Mouse (Mus musculus): ENCODE data around the gene Utp3.
"Not testable (repeated sequence)": the region's sequence is repeated elsewhere in the genome, so short reads cannot be mapped to it uniquely, and the experiment has no call there.

Utp3 gene

DNA sequence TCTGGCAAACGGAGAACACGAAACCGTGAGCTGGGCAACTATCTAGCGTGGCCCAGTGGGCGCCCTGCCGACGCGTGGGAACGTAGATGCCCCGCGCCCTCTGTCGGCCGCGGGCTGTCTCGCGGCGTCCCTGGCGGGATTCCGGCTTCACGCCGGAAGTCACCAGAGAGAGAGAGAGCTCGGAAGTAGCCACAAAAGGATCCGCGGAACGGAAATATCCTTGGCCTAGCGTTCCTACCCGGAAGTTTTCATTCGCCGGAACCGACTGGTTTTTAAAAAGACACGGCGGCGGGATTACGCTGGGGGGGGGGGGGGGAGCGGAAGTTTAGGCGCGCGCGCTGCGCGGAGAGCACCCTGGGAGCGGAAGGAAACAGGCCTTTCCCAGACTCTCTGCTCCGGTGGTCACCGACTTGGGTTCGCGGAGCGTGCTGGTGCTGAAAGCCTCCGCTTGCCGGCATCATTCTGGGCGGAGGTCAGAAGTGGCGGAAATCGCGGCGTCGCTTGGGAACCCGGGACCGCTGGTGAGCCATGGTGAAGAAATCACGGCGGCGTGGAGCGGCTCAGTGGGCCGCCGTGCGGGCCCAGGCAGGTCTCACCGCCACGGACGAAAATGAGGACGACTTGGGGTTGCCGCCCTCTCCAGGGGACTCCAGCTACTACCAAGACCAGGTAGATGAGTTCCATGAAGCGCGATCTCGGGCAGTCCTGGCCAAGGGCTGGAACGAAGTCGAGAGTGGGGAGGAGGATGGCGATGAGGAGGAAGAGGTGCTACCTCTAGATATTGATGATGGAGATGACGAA is at the start of gene Utp3:
Gene Utp3, plus strand, starts transcription at position 377 of the 801 bp plus-strand sequence.
- CTCF ChIA-PET, result no interaction called here

DNA sequence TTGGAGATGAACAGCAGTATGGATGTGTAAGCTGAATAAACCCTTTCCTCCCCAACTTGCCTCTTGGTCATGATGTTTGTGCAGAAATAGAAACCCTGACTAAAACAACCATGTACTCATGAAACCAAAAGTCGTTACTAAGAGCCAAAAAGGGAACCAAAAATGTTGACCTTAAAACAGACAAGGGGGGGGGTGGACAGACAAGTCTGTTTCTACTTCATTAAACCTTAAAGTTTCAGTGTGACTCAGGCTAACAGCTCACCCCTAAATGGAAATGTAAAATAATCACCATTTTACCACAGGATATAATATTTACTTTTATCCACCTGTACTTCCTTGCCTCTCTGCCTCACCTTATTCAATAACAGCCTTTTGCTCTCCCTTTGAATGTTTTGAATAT is 45.7 kb upstream of the Utp3 start:
- CTCF ChIA-PET, result interaction anchor here (0.7 kb wide), 1 partner anchor 64 kb away, joined by 6 read pairs; no protein-coding TSS in a partner anchor

DNA sequence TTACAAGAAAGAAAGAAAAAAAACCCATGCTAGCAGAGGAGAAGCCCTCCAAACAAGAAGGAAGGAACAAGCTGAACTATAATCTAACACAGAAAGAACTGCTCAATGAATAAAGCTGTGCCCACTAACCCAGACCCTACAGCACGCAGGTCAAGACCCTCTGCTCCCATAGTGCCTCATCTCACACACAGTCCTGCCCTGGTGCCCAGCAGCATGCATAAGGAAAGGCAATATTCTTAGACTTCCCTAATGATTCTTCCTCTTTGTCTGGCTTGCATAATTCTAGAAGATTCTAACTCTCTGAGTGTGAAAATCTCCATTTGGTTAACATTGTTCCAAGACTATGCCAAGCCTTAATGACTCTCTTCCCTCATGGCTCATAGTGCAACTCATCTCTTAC is 45.3 kb upstream of the Utp3 start:
- CTCF ChIA-PET, result interaction anchor here (0.7 kb wide), 1 partner anchor 64 kb away, joined by 6 read pairs; no protein-coding TSS in a partner anchor

DNA sequence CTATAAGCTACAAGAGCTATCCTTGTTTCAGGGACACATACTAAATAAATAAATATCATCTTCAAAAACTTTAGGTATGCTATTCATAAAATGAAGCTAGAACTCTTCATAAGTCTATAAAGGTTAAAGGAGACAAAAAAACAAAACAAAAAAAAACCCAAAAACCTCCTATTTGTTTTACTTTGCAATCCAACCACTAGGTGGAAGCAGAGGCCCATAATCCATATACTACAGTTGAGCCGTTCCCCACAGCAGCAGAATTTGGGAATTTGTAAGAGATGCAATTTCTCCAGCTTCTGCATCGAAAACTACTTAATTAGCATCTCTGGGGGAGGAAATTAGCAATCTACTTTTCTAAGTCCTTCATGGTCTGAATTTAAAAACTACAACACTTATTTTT is 35.0 kb upstream of the Utp3 start:
- CTCF ChIA-PET, result no interaction called here

DNA sequence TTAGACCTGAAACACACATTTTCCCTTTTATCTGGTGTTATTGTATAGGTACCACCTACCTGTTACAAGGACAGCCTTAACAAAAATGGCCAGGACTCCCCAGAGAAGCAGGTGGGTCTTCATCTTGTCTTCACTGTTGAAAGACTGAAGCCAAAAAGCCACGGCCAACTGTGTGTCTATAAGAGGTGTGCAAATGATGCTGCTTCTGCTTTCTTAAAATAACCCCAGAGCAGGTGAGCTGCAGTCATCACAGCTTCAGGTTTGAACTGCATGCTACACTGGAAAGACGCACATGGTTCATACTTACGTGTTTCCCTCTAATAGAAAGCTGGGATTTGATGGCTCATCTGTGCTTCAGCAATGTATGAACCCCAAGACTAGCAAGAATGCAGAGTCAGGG is 26.6 kb upstream of the Utp3 start, which contains the start of gene Jchain:
Gene Jchain, minus strand, starts transcription at position 235 of the 400 bp plus-strand sequence.
- CTCF ChIA-PET, result no interaction called here

DNA sequence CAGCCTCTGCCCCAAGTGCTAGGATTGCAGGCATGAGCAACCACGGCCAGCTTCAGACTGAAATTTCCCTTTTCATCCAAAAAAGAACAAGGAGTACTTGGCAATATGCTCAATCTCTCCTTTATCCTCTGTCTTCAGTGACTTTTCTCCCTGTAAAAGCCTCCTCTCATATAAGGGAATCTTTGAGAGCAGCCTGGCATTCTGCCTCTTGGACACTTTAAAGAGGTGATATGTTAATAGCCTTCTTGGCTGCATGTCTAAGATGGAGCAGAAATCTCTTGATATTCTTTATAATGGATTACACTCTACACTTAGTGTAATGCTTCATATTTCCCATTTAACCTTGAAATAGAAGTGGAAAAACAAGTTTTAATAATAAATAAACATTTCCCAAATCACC is 23.4 kb upstream of the Utp3 start:
- CTCF ChIA-PET, result no interaction called here

DNA sequence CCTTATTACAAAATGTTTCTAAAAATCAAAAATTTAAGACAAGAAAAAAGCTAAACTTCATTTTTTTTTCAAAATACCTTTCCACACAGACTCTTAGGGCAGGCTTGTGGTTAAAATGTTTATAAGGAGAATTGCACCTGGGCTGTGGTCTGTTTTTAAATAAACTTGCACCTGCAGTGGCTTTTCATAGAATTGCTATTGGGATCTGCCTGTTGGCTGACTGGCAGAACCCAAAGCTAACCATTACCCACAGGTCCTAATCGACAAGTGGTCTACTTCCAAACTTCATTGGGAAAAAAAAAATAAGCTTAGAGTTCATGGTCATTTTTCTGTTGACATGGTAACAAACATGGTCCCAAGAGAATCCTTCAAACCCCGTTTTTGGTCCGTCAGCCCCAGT is 19.6 kb upstream of the Utp3 start:
- CTCF ChIA-PET, result interaction anchor here (0.5 kb wide), 1 partner anchor 216 kb away, joined by 3 read pairs; no protein-coding TSS in a partner anchor

DNA sequence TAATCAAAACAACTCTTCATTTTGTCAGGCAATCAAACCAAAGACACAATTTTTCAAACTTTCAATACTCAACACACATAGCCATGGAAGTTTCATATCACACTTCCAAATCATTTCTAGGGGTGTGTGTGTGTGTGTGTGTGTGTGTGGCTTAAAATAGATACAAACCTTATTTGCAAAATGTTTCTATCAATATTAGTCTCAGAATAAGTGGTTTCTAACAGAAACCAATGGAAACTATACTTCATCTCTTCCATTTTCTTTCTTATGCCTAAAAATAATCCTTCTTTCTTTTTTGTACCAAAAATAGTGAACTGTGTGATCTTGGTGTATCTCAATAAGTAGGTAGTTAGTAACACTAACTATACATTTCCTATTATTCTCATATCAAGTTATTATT is 13.4 kb upstream of the Utp3 start:
- CTCF ChIA-PET, result no interaction called here

DNA sequence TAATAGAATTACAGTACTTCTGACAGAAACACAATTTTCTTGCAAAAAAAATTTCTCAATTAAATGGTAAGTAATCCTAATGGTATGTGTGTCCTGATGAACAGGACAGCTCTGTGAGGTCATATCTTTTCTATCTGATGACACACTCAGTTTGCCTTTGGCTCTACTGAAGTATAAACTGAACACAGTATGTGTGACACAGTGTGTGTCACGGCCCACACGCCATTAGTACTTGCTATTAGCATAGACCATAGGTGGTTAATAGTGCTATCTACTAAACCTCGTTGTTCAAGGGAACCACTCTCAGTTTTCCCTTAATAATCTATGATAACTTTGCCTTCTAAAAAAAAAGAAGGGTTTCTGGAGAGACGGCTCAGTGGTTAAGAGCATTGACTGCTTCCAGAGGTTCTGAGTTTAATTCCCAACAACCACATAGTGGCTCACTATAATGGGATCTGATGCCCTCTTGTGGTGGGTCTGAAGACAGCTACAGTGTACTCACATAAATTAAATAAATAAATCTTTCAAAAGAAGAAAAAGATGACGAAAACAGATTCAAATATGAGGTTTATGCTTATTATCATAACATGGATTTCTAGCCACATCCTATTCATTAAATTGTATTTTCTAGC is 11.5 kb upstream of the Utp3 start:
- CTCF ChIA-PET, result no interaction called here

DNA sequence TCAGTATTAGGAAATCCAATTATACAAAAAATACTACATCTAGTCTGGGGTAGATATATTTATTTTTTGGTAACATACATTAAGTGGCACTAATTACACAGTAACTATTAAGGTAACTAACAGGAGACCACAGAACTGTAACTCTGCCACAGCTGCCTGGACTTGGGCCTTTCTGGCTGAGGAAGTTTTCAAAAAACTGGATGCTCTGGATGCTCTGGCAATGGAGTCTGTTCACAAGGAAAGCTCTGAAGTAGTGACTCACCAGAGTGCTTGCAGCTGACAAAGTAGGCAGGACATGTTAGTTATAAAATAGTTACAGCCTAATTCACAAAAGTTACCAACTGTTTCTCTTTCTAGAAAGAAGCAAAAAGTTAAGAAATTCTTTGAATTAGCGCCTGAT is 9.9 kb upstream of the Utp3 start:
- CTCF ChIA-PET, result not testable (repeated sequence)

DNA sequence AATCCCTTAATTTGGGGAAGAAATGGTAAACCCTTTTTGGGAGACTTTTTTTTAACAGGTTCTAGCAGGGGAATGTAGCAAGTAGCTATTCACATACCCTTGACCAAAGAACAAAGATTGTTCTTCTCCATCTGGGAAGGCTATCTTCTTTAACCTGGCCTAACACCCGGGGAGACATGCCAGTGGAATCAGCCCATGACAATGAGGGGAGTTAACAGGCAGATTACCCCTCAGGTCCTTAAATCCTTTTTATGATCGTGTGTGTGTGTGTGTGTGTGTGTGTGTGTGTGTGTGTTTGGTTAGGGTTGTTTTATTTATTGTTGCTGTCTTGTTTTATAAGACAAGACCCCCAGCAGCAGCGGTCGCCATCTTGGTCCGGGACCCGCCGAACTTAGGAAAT is 8.7 kb upstream of the Utp3 start:
- CTCF ChIA-PET, result no interaction called here

DNA sequence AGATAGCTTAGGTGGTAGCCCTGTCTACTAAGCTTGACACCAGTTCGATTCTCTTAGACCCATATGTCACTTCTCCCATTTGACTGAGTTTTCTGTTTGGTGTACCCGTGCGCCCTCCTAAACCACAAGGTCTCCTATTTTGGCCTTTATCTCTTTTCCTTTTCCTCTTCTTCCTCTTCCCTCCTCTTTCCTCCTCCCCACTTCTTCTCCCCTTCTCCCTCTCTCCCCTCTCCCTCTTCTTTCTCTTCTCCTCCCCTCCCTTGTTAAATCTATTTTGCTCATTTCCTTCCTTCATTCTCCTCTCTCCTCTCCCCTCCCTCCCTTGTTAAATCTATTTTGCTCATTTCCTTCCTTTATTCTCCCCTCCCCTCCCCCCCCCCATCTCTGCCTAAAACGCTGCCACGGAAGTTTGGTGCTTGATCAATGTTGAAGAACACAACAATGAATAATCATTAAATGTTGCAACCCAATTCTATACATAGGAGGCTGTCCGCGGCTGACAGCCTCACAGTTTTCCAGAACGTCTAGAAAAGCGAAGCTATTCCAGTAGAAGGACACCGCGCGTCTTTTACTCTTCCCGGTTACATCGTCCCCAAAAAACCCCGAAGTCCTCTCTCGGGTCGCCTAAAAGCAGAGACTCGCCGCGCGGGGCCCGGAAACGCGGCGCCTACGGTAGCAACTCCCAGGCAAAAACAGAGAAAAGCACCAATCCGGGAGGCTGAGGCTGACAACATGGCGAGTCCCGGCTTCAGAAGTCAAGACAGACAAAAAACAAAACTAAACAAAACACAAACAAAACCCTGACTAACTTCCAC is 784 bp upstream of the Utp3 start:
- CTCF ChIA-PET, result no interaction called here

DNA sequence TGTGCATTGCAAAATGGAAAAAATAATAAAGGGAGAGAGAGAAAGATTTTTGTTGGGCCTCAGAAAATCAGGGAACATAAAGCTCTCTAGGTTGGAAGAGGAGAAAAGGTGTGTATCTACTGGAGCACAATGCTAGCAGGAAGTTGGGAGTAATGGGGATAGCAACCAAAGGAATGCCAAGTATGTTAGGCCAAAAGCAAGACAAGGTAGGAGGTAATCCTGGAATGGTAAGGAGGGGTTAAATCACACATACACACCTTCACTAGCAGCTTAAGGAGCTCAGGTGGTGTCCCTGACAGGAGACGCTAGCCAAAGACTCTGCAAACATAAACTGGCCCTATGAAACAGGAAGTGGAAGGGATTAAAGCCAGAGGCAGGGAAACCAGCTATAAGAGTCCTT is 4.7 kb downstream of the Utp3 start:
- CTCF ChIA-PET, result no interaction called here

DNA sequence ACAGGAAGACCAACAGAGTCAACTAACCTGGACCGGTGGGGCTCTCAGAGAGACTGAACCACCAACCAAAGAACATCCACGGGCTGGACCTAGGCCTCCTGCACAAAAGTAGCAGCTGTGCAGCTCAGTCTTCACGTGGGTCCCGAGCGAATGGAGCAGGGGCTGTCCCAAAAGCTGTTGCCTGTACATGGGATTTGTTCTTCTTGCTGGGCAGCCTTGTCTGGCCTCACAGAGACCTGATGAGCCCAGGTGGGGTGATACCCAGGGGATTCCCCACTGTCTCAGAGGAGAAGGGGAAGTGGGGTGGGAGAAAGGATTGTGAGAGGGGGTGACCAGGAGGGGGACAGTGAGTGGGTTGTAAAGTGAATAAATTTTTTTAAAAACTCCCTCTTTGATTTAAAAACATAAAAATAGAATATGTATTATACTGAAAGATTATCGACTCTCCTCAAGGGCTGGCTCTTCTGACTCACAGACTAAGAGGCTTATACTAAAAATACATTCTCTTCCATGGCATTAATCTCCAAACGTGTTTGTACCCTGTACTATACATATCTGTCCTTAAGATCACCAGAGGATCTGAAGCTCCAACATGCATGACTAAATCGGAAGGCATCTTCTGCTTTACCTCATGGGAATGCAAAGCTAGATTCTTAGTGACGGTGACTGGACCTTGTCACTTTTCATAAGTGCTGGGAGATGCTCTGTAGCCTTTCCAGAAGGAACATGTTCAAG is 7.0 kb downstream of the Utp3 start:
- CTCF ChIA-PET, result interaction anchor here (0.6 kb wide), 1 partner anchor 1628 kb away, joined by 9 read pairs; no protein-coding TSS in a partner anchor

DNA sequence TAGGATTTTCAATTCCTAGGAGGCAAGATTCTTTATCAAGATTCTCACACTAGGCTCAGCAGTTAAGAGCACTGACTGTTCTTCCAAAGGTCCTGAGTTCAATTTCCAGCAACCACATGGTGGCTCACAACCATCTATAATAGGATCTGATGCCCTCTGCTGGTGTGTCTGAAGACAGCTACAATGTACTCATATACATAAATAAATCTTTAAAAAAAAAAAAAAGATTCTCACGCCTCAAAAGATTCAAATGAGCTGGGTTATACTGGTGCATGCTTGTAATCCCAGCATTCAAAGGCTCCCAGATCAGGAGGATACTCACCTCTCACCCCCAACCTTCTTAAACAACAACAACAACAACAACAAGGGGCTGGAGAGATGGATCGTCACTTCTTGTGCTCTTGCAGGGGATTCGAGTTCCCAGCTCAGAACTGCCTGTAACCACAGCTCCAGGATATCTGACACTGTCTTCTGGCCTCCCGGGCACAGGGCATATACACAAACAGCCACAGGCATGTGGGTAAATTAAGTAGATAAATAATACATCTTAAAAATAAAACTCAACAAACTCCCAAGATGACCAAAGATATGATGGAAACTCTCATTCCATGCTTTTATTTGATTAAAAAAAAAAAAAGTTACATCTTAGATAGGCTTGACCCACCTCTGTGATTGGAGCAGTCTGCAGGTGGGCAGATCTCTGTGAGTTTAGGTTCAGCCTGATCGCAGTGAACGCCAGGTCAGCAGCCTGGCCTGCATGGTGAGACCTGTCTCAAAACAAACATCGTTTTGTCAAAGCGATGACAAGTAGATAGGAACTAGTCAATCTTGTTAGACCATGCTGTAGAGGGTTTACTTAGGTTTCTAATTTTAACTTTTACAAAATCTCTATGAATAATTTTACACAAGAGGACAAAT is 8.9 kb downstream of the Utp3 start:
- CTCF ChIA-PET, result no interaction called here

DNA sequence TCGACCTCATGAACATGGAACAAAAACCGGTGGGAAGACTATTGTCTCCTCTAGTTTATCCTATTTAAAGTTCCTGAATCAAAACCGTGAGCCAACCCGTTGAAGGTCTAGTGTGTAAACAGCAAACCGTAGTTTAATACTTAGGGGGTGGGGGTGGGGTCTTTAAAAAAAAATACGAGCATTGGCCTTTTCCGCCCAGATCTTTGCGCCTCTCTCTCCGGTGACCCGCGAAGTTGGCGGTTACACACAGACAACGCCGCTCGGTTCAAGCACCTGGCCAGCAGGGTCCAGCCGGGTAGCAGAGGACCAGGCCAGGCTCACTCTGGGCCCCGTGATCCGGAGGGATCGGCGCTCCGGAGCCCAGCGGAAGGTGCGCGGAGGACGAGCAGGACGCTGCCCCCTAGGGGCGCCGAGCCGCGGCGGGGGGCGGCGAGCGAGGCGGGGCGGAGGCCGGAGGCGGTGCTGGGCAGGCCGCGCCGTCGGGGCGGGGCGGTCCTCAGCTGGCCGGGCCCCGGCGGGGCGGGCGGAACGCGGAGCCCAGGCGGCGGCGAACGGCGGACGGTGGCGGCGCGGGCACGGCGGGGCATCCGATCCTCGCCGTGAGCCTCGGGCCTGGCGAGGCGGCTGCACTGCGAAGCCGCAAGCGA is 10.4 kb downstream of the Utp3 start, which contains the start of gene Rufy3:
Gene Rufy3, plus strand, starts transcription at position 540 of the 647 bp plus-strand sequence.
- CTCF ChIA-PET, result interaction anchor here (0.9 kb wide), 1 partner anchor 9 kb away, joined by 3 read pairs; no protein-coding TSS in a partner anchor

DNA sequence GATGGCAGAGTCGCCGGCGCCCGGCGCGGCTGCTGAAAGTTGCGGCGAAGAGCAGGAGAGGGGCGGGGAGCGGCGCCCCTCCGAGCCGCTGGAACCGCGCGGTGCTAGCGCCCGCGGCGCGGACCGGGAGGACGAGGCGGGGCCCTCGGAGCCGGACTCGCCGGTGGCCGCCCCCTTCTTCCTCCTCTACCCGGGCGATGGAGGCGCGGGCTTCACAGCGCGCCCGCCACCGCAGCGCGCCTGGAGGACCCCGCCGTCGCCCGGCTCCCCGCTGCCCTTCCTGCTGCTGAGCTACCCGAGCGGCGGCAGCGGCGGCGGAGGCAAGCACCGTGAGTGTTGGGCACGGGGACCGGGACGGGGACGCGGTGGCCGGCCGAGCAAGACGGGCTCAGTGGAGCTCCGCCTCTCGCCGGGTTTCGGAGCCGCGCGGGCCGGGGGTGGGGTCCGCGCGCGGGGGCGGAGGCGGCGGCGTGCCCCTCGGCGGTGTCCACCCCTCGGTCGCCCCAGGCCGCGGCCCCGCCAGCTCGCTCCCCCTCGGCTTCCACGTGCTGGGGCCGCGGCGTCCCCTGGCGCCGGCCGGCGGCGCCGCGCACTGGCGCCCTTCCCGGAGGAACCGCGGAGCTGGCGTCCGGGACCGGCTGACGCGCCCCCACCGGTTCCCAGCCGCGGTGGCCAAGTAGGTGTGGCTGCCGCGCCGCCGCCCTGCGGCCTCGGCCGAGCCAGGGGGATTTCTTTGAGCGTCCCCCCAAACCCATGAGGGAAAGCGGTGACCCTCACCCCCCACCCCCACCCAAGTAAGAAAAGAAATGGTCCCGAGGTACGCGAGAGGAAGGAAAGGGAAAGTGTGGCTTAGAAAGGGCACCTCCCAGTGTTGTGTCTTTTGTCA is 11.1 kb downstream of the Utp3 start:
- CTCF ChIA-PET, result no interaction called here

DNA sequence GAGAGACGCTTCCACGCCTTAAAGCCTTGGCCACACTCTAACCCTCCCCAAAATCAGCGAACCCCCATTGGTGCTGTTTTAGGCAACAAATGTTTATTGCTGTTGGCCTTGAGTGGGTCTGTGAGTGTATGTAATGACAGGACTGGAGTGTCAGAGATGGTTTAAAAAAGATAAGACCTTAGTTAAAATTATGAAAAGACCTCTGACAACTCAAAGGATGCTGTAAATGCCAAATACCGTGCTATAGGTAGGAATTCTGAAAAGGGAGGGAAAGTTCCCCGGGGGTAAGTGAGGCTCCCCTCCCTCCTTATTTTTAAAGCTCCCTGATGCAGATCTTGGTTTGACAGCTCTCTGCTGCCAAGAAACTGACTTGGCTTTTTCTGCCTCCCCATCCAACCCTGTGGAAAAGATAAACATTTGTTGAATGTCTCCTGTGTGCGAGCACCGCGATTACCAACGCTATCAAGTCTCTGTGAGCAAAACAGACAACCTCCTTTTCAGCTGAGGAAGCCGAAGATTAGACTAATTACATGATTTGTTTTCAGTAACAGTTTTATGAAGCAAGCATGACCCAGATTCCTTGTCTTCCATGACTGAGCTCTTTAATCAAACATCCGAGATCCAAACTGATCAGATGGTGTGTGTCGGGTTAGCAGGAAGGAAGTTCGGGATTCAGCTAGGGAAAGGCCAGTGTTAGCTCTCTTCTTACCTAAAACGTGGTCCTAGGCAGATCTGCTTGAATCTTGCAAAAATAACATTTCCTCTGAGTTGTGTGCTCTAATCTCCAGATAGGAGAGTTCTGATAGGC is 12.0 kb downstream of the Utp3 start:
- CTCF ChIA-PET, result interaction anchor here (1.1 kb wide), 1 partner anchor 11 kb away, joined by 4 read pairs; no protein-coding TSS in a partner anchor
